Mouse (Mus musculus) myocyte (in vitro differentiated cells): ENCODE measurements at regions not wholly inside any gene's neighbourhood (a gene's known extent, or its start where the extent isn't known, plus 50 kb on each side); places are given as distances from the start of the nearest gene placed in this dataset.

ENCODE experiments used
- H3K27me3 ChIP-seq: one replicate; pipeline ENCODE4 v1.6.1; 2011; ENCODE audit not compliant: control insufficient read depth, insufficient read depth, insufficient read length
- H3K36me3 ChIP-seq: one replicate; pipeline ENCODE4 v1.6.1; 2011; ENCODE audit not compliant: control insufficient read depth, insufficient read depth
- H3K4me2 ChIP-seq: one replicate; pipeline ENCODE4 v1.6.1; 2011; ENCODE audit warnings: low read depth, control low read depth
- H3K4me3 ChIP-seq: one replicate; pipeline ENCODE4 v1.5.1; 2011; ENCODE audit warnings: mild to moderate bottlenecking, control low read depth, moderate library complexity
- H3K79me2 ChIP-seq: one replicate; pipeline ENCODE4 v1.6.1; 2011; ENCODE audit not compliant: control insufficient read depth, insufficient read depth
- H3ac ChIP-seq: one replicate; pipeline ENCODE4 v1.6.1; 2011; ENCODE audit not compliant: control insufficient read depth, insufficient read length
- CEBPB ChIP-seq: IDR thresholded peaks from 2 replicates; pipeline ENCODE4 v1.6.1; 2011; ENCODE audit warnings: mild to moderate bottlenecking, moderate library complexity; ENCODE audit not compliant: poor library complexity, insufficient read depth, severe bottlenecking
- E2F4 ChIP-seq: IDR thresholded peaks from one replicate; pipeline ENCODE4 v1.6.1; 2011; ENCODE audit warnings: mild to moderate bottlenecking, control low read depth, moderate library complexity; ENCODE audit not compliant: insufficient read depth
- MAX ChIP-seq: IDR thresholded peaks from one replicate; pipeline ENCODE4 v1.6.1; 2011; ENCODE audit warnings: low read depth, mild to moderate bottlenecking, control low read depth
- MYOD1 ChIP-seq, 3 experiments: IDR thresholded peaks; one replicate each; pipeline ENCODE4 v1.6.1; 2011; ENCODE audit warnings: control low read depth in 2 of 3, low read depth in 2 of 3, mild to moderate bottlenecking in 2 of 3, moderate library complexity in 1 of 3; ENCODE audit not compliant: insufficient read length in 2 of 3, control insufficient read depth in 1 of 3
- MYOG ChIP-seq, 3 experiments: IDR thresholded peaks; one replicate each; pipeline ENCODE4 v1.6.1; 2011; ENCODE audit warnings: control low read depth in 2 of 3, low read depth in 2 of 3, mild to moderate bottlenecking in 2 of 3; ENCODE audit not compliant: insufficient read length in 2 of 3, control insufficient read depth in 1 of 3, insufficient read depth in 1 of 3
- POLR2A ChIP-seq: IDR thresholded peaks from one replicate; pipeline ENCODE4 v1.6.1; 2011; ENCODE audit warnings: low read depth, mild to moderate bottlenecking, control low read depth, moderate library complexity; ENCODE audit not compliant: insufficient read length
- POLR2AphosphoS2 ChIP-seq: IDR thresholded peaks from one replicate; pipeline ENCODE4 v1.6.1; 2011; ENCODE audit warnings: low read depth, control low read depth; ENCODE audit not compliant: insufficient read length
- REST ChIP-seq: IDR thresholded peaks from one replicate; pipeline ENCODE4 v1.6.1; 2011; ENCODE audit warnings: mild to moderate bottlenecking, control low read depth, moderate library complexity; ENCODE audit not compliant: insufficient read depth, insufficient read length
- SRF ChIP-seq: IDR thresholded peaks from one replicate; pipeline ENCODE4 v1.6.1; 2011; ENCODE audit warnings: low read depth; ENCODE audit not compliant: control insufficient read depth, insufficient read length
- TCF12 ChIP-seq: IDR thresholded peaks from one replicate; pipeline ENCODE4 v1.6.1; 2011; ENCODE audit warnings: mild to moderate bottlenecking, control low read depth; ENCODE audit not compliant: poor library complexity, insufficient read depth, severe bottlenecking
- TCF3 ChIP-seq: IDR thresholded peaks from one replicate; pipeline ENCODE4 v1.6.1; 2011; ENCODE audit warnings: low read depth, control low read depth; ENCODE audit not compliant: insufficient read length
- USF1 ChIP-seq: IDR thresholded peaks from one replicate; pipeline ENCODE4 v1.6.1; 2011; ENCODE audit warnings: low read depth, mild to moderate bottlenecking, control low read depth, moderate library complexity

- Histone ChIP-seq H3K4me2 (no peak overlapping the region), H3K27me3 (no peaks in the 10 kb centered on the region), H3ac (no peak overlapping the region), H3K36me3 (no peaks in the 10 kb centered on the region), H3K79me2 (no peaks in the 10 kb centered on the region), H3K4me3 (no peak overlapping the region)
- no peak for TF ChIP-seq TCF3
- TF ChIP-seq TCF12: no peak
- no peak for TF ChIP-seq MYOD1 (IDR thresholded peaks at IDR 0.05; ENCODE audit: control insufficient read depth in 1 of 3, insufficient read length in 2 of 3, low read depth in 2 of 3)
- TF ChIP-seq CEBPB: no peak
- TF ChIP-seq E2F4: no peak
- no peak for TF ChIP-seq USF1
- no peak for TF ChIP-seq MYOG (IDR thresholded peaks at IDR 0.05; ENCODE audit: control insufficient read depth in 1 of 3, insufficient read depth in 1 of 3, insufficient read length in 2 of 3, low read depth in 2 of 3)
- TF ChIP-seq POLR2A: no peak
- TF ChIP-seq SRF: no peak
- no peak for TF ChIP-seq MAX
- TF ChIP-seq REST: no peak
- no peak for TF ChIP-seq POLR2AphosphoS2
Observed at GRCm38 (mm10) chr6:13006596-13006995, 63.0 kb upstream of the Tmem106b start.

GRCm38 (mm10) chr6:12994701-12995100, 74.9 kb upstream of the Tmem106b start:
- H3ac ChIP-seq: no peak overlapping the region
- H3K79me2 ChIP-seq: no peaks in the 10 kb centered on the region
- TF ChIP-seq MYOD1 (IDR thresholded peaks at IDR 0.05; ENCODE audit: control insufficient read depth in 1 of 3, insufficient read length in 2 of 3, low read depth in 2 of 3) (no peak), E2F4 (no peak), POLR2AphosphoS2 (no peak), MYOG (IDR thresholded peaks at IDR 0.05; ENCODE audit: control insufficient read depth in 1 of 3, insufficient read depth in 1 of 3, insufficient read length in 2 of 3, low read depth in 2 of 3) (no peak)
- H3K27me3 ChIP-seq: no peaks in the 10 kb centered on the region
- H3K36me3 ChIP-seq: no peaks in the 10 kb centered on the region
- peak overlapping the region; percentile 26 for H3K4me2 ChIP-seq
- H3K4me3 ChIP-seq: no peak overlapping the region

- H3K4me2 ChIP-seq: no peak overlapping the region
- no peak for TF ChIP-seq MYOD1 (IDR thresholded peaks at IDR 0.05; ENCODE audit: control insufficient read depth in 1 of 3, insufficient read length in 2 of 3, low read depth in 2 of 3)
- TF ChIP-seq POLR2AphosphoS2: no peak
- no peak for TF ChIP-seq MYOG (IDR thresholded peaks at IDR 0.05; ENCODE audit: control insufficient read depth in 1 of 3, insufficient read depth in 1 of 3, insufficient read length in 2 of 3, low read depth in 2 of 3)
- no peak for TF ChIP-seq TCF12
- no peak for TF ChIP-seq USF1
- TF ChIP-seq TCF3: no peak
- TF ChIP-seq E2F4: no peak
- no peak for TF ChIP-seq POLR2A
- no peak for TF ChIP-seq REST
- TF ChIP-seq SRF: no peak
- TF ChIP-seq CEBPB: no peak
- TF ChIP-seq MAX: no peak
- H3K27me3 ChIP-seq: no peaks in the 10 kb centered on the region
- no peak overlapping the region for H3ac ChIP-seq
- H3K79me2 ChIP-seq: no peaks in the 10 kb centered on the region
- no peaks in the 10 kb centered on the region for H3K36me3 ChIP-seq
- no peak overlapping the region for H3K4me3 ChIP-seq
Observed at GRCm38 (mm10) chr6:12993772-12994171, 75.8 kb upstream of the Tmem106b start.

- no peaks in the 10 kb centered on the region for H3K79me2 ChIP-seq
- H3K4me3 ChIP-seq: no peak overlapping the region
- no peak overlapping the region for H3K4me2 ChIP-seq
- H3K27me3 ChIP-seq: no peaks in the 10 kb centered on the region
- no peaks in the 10 kb centered on the region for H3K36me3 ChIP-seq
- TF ChIP-seq POLR2A (no peak), CEBPB (no peak), POLR2AphosphoS2 (no peak), TCF3 (no peak), MYOD1 (IDR thresholded peaks at IDR 0.05; ENCODE audit: control insufficient read depth in 1 of 3, insufficient read length in 2 of 3, low read depth in 2 of 3) (no peak), MYOG (IDR thresholded peaks at IDR 0.05; ENCODE audit: control insufficient read depth in 1 of 3, insufficient read depth in 1 of 3, insufficient read length in 2 of 3, low read depth in 2 of 3) (no peak), TCF12 (no peak), REST (no peak), USF1 (no peak), SRF (no peak), MAX (no peak), E2F4 (no peak)
- no peak overlapping the region for H3ac ChIP-seq
Observed at GRCm38 (mm10) chr6:12977184-12977897, 92.2 kb upstream of the Tmem106b start.

- Histone ChIP-seq H3K4me2 (no peak overlapping the region), H3ac (no peak overlapping the region), H3K36me3 (no peaks in the 10 kb centered on the region), H3K79me2 (no peaks in the 10 kb centered on the region), H3K4me3 (no peak overlapping the region), H3K27me3 (no peaks in the 10 kb centered on the region)
- TF ChIP-seq USF1 (no peak), REST (no peak), TCF12 (no peak), MAX (no peak), E2F4 (no peak), TCF3 (no peak), MYOD1 (IDR thresholded peaks at IDR 0.05; ENCODE audit: control insufficient read depth in 1 of 3, insufficient read length in 2 of 3, low read depth in 2 of 3) (no peak), SRF (no peak), POLR2AphosphoS2 (no peak), MYOG (IDR thresholded peaks at IDR 0.05; ENCODE audit: control insufficient read depth in 1 of 3, insufficient read depth in 1 of 3, insufficient read length in 2 of 3, low read depth in 2 of 3) (no peak), CEBPB (no peak), POLR2A (no peak)
Observed at GRCm38 (mm10) chr6:12971604-12972003, 98.0 kb upstream of the Tmem106b start.
